Mouse (Mus musculus) B cell, adult (primary cell): Measurements from ENCODE around the gene Gm49358. TPM values are rescaled to one million over a fixed set of nuclear protein-coding genes. Genes with fewer than 3 reads are reported as not detected.

Experiments used
- total RNA-seq: library from RNA; stranded (reverse); gene quantifications from 4 replicates; pipeline ENCODE4 v1.2.4, GENCODE M21; 2023; ENCODE audit not compliant: inconsistent age

Gm49358 gene
- 4.6 to 7.4 TPM (median 5.6 TPM) in 4 replicates for total RNA-seq

GRCm38 (mm10) chr10:86763672-86764071 lies at the start of gene Gm49358:
Gm49358 (plus strand) TSS chr10:86763972.

GRCm38 (mm10) chr10:86778398-86779116 lies 14.8 kb downstream of the Gm49358 start, which contains the start of gene Nt5dc3:
Nt5dc3 (plus strand) TSS chr10:86779005.

Other genes starting within 250 kb of the Gm49358 start
- gene Hsp90b1, start 58.5 kb upstream of the Gm49358 start, total RNA-seq, result 350 to 426 TPM (median 386 TPM) in 4 replicates
- 1.8 to 3.3 TPM (median 2.3 TPM) in 4 replicates for gene Ttc41, start 58.2 kb upstream of the Gm49358 start, total RNA-seq
- 12.3 to 16.5 TPM (median 15.7 TPM) in 4 replicates for gene Nt5dc3, start 15.0 kb downstream of the Gm49358 start, total RNA-seq
- 1.1 to 2.5 TPM (median 1.5 TPM) in 4 replicates for gene Stab2, start 244.1 kb downstream of the Gm49358 start, total RNA-seq